Mouse (Mus musculus): ENCODE data around the gene Tmem229b. TPM values are rescaled to one million over a fixed set of nuclear protein-coding genes. Genes with fewer than 3 reads are reported as not detected.

Gene Tmem229b
- polyA plus RNA-seq, 1 experiment from 2014 or later = 66.7 TPM

- no peak overlapping the region for H3K4me3 ChIP-seq (replicated peaks; ENCODE audit: low read length)
- no peaks in the 10 kb centered on the region for H3K27me3 ChIP-seq (replicated peaks; ENCODE audit: control insufficient read depth, insufficient read depth, low read length)
- no peak overlapping the region for H3K4me2 ChIP-seq (ENCODE audit: low read length)
- no peak overlapping the region for H3K27ac ChIP-seq (ENCODE audit: low read length)
- no peaks in the 10 kb centered on the region for H3K4me1 ChIP-seq (replicated peaks; ENCODE audit: control insufficient read depth, insufficient read depth, low read length)
- ATAC-seq = no peak
- no peaks in the 10 kb centered on the region for H3K36me3 ChIP-seq (ENCODE audit: control insufficient read depth, insufficient read depth)
- H3K9me3 ChIP-seq (ENCODE audit: control insufficient read depth, low read length) = no peaks in the 10 kb centered on the region
- WGBS = 39% methylated on average over 4 of the region's 4 CpGs
- no peak overlapping the region for H3K9ac ChIP-seq (replicated peaks; ENCODE audit: low read depth, low read length)
These were observed 10.6 kb upstream of the Tmem229b start for GRCm38 (mm10) chr12:79017994-79018399.

DNA sequence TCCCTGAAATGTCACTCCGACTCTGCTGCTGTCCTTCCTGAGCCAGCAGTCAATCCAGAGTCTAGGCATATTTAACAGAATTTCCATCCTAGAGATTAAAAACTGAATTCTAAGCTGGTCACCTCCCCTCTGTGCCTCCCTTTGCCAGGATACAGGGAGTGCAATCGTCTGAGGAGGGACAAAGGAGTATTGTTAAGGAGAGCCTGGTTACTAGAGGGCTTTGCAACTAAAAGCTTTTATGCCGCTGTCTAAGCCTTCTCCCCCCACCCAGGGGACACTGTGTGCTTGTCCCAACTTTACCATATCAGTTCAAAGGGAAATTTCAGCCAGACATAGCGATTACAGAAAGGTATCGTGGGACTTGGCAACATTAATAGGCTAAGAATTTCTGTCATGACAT lies 8.7 kb upstream of the Tmem229b start:
- no peak overlapping the region for H3K9ac ChIP-seq (replicated peaks; ENCODE audit: low read depth, low read length)
- H3K36me3 ChIP-seq (ENCODE audit: control insufficient read depth, insufficient read depth) = no peaks in the 10 kb centered on the region
- H3K4me3 ChIP-seq (replicated peaks; ENCODE audit: low read length) = no peak overlapping the region
- ATAC-seq = peak; percentile 49; the same call in 1 of the 2 replicates
- H3K27me3 ChIP-seq (replicated peaks; ENCODE audit: control insufficient read depth, insufficient read depth, low read length) = no peaks in the 10 kb centered on the region
- H3K27ac ChIP-seq (ENCODE audit: low read length) = no peak overlapping the region
- no peaks in the 10 kb centered on the region for H3K9me3 ChIP-seq (ENCODE audit: control insufficient read depth, low read length)
- no peaks in the 10 kb centered on the region for H3K4me1 ChIP-seq (replicated peaks; ENCODE audit: control insufficient read depth, insufficient read depth, low read length)
- H3K4me2 ChIP-seq (ENCODE audit: low read length) = no peak overlapping the region
- WGBS = 5% methylated on average over 5 of the region's 5 CpGs

DNA sequence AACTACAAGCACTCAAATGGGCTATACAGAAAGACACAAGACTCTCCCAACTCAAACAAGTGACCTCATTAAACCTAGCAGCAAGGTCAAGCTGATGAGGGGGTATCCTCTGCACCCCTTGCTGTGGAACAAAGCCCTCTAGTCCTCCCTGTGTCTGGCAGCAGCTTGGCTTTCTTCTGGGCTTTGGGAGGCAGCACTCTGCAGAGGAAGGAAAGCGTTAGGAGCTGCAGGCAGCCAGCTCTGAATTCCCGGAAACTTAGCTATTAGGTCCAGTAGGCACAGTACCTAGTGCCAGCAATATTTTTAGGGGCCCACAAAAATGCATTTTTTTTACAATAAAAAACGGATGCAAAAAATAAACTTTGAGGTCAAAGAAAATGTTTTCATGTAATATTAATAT lies 3.1 kb upstream of the Tmem229b start:
- no peak overlapping the region for H3K9ac ChIP-seq (replicated peaks; ENCODE audit: low read depth, low read length)
- ATAC-seq = no peak
- no peak overlapping the region for H3K4me2 ChIP-seq (ENCODE audit: low read length)
- H3K36me3 ChIP-seq (ENCODE audit: control insufficient read depth, insufficient read depth) = no peaks in the 10 kb centered on the region
- H3K27me3 ChIP-seq (replicated peaks; ENCODE audit: control insufficient read depth, insufficient read depth, low read length) = no peaks in the 10 kb centered on the region
- no peaks in the 10 kb centered on the region for H3K9me3 ChIP-seq (ENCODE audit: control insufficient read depth, low read length)
- no peak overlapping the region for H3K27ac ChIP-seq (ENCODE audit: low read length)
- no peak overlapping the region for H3K4me3 ChIP-seq (replicated peaks; ENCODE audit: low read length)
- WGBS = 47% methylated on average over 3 of the region's 3 CpGs
- peaks cover 7% of the 10 kb centered on the region for H3K4me1 ChIP-seq (replicated peaks; ENCODE audit: control insufficient read depth, insufficient read depth, low read length)

DNA sequence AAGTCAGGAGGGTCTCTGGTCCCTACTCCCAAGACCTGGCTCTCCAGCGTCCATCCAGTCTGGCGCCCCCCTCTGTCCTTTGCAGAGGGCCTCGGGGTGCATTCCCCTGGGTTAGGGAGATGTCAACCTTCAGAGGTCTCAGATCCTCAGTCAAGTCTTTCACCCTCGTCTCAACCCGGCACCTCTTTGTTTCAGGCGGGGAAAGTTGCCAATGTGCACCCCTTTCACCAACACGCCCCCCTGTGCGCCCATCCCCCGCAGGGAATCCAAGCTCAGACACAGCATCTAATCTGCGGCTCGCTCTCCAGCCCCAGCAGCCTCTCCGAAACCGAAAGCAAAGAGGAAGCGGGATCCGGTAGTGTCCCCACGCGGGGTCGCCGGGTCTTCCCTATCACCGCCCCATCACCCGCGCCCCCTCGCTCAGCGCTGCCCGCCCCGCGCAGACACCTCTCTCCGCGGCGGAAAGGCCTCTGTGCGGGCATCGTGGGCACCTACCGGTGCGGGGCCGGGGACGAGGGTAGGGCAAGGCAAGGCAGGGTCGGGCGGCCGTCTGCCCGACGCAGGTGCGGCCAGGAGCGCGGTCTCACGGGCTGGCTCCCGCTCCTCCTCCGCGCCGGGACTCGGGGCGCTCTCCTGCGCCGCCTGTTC lies 825 bp downstream of the Tmem229b start:
- no peaks in the 10 kb centered on the region for H3K9me3 ChIP-seq (ENCODE audit: control insufficient read depth, low read length)
- WGBS = under 1% methylated on average over 51 of the region's 53 CpGs
- no peaks in the 10 kb centered on the region for H3K27me3 ChIP-seq (replicated peaks; ENCODE audit: control insufficient read depth, insufficient read depth, low read length)
- peak overlapping the region; percentile 82 for H3K4me3 ChIP-seq (replicated peaks; ENCODE audit: low read length)
- peaks cover 13% of the 10 kb centered on the region for H3K4me1 ChIP-seq (replicated peaks; ENCODE audit: control insufficient read depth, insufficient read depth, low read length)
- H3K36me3 ChIP-seq (ENCODE audit: control insufficient read depth, insufficient read depth) = no peaks in the 10 kb centered on the region
- H3K9ac ChIP-seq (replicated peaks; ENCODE audit: low read depth, low read length) = peak overlapping the region; percentile 90
- peak; percentile 79 for ATAC-seq
- peak overlapping the region; percentile 88 for H3K4me2 ChIP-seq (ENCODE audit: low read length)
- H3K27ac ChIP-seq (ENCODE audit: low read length) = peak overlapping the region; percentile 84

DNA sequence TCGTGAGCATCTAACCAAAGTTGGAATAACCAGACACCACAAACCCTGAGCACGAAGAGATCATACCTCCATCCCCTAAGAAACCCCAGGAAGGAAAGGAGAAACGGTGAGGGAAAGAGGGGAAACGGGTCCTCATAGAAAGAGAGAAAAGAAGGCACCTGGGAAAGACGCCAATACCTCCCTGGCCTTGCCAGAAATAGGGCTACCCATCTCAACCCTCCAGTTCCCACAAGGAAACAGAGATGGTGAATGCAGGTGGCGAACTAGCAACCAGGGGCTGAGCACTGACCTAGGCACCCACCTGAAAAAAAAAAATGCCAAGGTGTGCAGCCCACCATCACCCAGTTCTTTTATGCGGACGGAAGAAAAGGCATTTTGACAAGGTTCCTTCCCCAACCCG lies 1.4 kb downstream of the Tmem229b start:
- H3K9ac ChIP-seq (replicated peaks; ENCODE audit: low read depth, low read length) = peak overlapping the region; percentile 90
- H3K36me3 ChIP-seq (ENCODE audit: control insufficient read depth, insufficient read depth) = no peaks in the 10 kb centered on the region
- peak overlapping the region; percentile 88 for H3K4me2 ChIP-seq (ENCODE audit: low read length)
- no peak overlapping the region for H3K27ac ChIP-seq (ENCODE audit: low read length)
- H3K4me3 ChIP-seq (replicated peaks; ENCODE audit: low read length) = peak overlapping the region; percentile 82
- ATAC-seq = no peak
- 25% methylated on average over 9 of the region's 9 CpGs for WGBS
- peaks cover 13% of the 10 kb centered on the region for H3K4me1 ChIP-seq (replicated peaks; ENCODE audit: control insufficient read depth, insufficient read depth, low read length)
- no peaks in the 10 kb centered on the region for H3K9me3 ChIP-seq (ENCODE audit: control insufficient read depth, low read length)
- no peaks in the 10 kb centered on the region for H3K27me3 ChIP-seq (replicated peaks; ENCODE audit: control insufficient read depth, insufficient read depth, low read length)

GRCm38 (mm10) chr12:79005456-79005855 lies 2.0 kb downstream of the Tmem229b start:
- no peaks in the 10 kb centered on the region for H3K36me3 ChIP-seq (ENCODE audit: control insufficient read depth, insufficient read depth)
- no peaks in the 10 kb centered on the region for H3K9me3 ChIP-seq (ENCODE audit: control insufficient read depth, low read length)
- peaks cover 13% of the 10 kb centered on the region for H3K4me1 ChIP-seq (replicated peaks; ENCODE audit: control insufficient read depth, insufficient read depth, low read length)
- H3K27ac ChIP-seq (ENCODE audit: low read length) = no peak overlapping the region
- H3K27me3 ChIP-seq (replicated peaks; ENCODE audit: control insufficient read depth, insufficient read depth, low read length) = no peaks in the 10 kb centered on the region
- no peak for ATAC-seq
- 89% methylated on average over 5 of the region's 5 CpGs for WGBS
- peak overlapping the region; percentile 82; the same call in 1 of the 2 replicates for H3K4me3 ChIP-seq (replicated peaks; ENCODE audit: low read length)
- 0 out of 2 replicates have a peak overlapping the region, but pooled peaks have one; percentile 0 for H3K9ac ChIP-seq (replicated peaks; ENCODE audit: low read depth, low read length)
- H3K4me2 ChIP-seq (ENCODE audit: low read length) = peak overlapping the region; percentile 88

- no peaks in the 10 kb centered on the region for H3K9me3 ChIP-seq (ENCODE audit: control insufficient read depth, low read length)
- no peak overlapping the region for H3K27ac ChIP-seq (ENCODE audit: low read length)
- peaks cover 13% of the 10 kb centered on the region for H3K4me1 ChIP-seq (replicated peaks; ENCODE audit: control insufficient read depth, insufficient read depth, low read length)
- H3K9ac ChIP-seq (replicated peaks; ENCODE audit: low read depth, low read length) = no peak overlapping the region
- no peak overlapping the region for H3K4me2 ChIP-seq (ENCODE audit: low read length)
- no peaks in the 10 kb centered on the region for H3K36me3 ChIP-seq (ENCODE audit: control insufficient read depth, insufficient read depth)
- no peak for ATAC-seq
- H3K27me3 ChIP-seq (replicated peaks; ENCODE audit: control insufficient read depth, insufficient read depth, low read length) = no peaks in the 10 kb centered on the region
- H3K4me3 ChIP-seq (replicated peaks; ENCODE audit: low read length) = no peak overlapping the region
- WGBS = 90% methylated on average over 3 of the region's 3 CpGs
These were observed 4.4 kb downstream of the Tmem229b start for GRCm38 (mm10) chr12:79002978-79003377.

DNA sequence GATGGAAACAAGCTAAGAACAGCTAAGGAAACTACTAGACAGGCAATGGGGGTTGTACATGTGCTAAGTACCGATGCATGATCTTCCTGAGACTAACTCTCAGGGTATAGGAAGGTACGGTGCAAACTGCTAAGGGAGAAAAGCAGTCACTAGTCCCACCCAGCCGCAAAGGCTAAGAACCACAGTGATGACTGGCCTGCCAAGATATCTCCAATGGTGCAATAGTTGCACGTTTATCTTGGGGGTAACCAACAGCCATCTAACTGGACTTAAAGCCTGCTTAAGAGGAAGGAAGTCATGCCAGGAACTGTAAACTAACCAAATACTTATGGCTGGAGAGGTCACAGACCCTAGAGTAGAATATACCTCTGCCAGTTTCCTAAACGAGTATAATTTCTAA lies 5.0 kb downstream of the Tmem229b start:
- ATAC-seq = no peak
- no peak overlapping the region for H3K4me3 ChIP-seq (replicated peaks; ENCODE audit: low read length)
- H3K27me3 ChIP-seq (replicated peaks; ENCODE audit: control insufficient read depth, insufficient read depth, low read length) = no peaks in the 10 kb centered on the region
- no peaks in the 10 kb centered on the region for H3K36me3 ChIP-seq (ENCODE audit: control insufficient read depth, insufficient read depth)
- no peak overlapping the region for H3K27ac ChIP-seq (ENCODE audit: low read length)
- H3K9me3 ChIP-seq (ENCODE audit: control insufficient read depth, low read length) = no peaks in the 10 kb centered on the region
- WGBS = 98% methylated on average over 5 of the region's 5 CpGs
- H3K4me2 ChIP-seq (ENCODE audit: low read length) = no peak overlapping the region
- H3K4me1 ChIP-seq (replicated peaks; ENCODE audit: control insufficient read depth, insufficient read depth, low read length) = peaks cover 10% of the 10 kb centered on the region
- no peak overlapping the region for H3K9ac ChIP-seq (replicated peaks; ENCODE audit: low read depth, low read length)

DNA sequence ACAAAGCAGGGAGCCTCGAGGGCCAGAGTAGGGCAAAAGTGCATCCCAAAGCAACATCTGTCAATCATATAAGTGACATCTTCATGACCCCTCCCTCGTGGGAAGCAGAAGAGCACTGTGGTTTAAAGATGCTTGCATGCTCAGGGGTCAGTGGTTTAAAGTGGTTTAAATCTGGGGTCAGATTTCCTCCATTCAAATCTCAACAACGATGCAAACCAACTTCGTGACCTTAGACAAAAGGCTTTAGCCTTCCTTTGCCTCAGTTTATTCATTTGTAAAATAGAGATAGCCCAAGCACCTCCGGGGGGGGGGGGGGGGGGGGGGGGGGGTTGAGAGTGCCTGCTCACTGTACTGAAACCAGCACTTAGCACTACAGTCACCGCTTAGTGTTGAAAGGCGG lies 10.7 kb downstream of the Tmem229b start:
- H3K9me3 ChIP-seq (ENCODE audit: control insufficient read depth, low read length) = no peaks in the 10 kb centered on the region
- no peak for ATAC-seq
- H3K4me1 ChIP-seq (replicated peaks; ENCODE audit: control insufficient read depth, insufficient read depth, low read length) = no peaks in the 10 kb centered on the region
- H3K27me3 ChIP-seq (replicated peaks; ENCODE audit: control insufficient read depth, insufficient read depth, low read length) = no peaks in the 10 kb centered on the region
- no peak overlapping the region for H3K4me2 ChIP-seq (ENCODE audit: low read length)
- no peaks in the 10 kb centered on the region for H3K36me3 ChIP-seq (ENCODE audit: control insufficient read depth, insufficient read depth)
- H3K9ac ChIP-seq (replicated peaks; ENCODE audit: low read depth, low read length) = no peak overlapping the region
- H3K4me3 ChIP-seq (replicated peaks; ENCODE audit: low read length) = no peak overlapping the region
- WGBS = 19% methylated on average over 6 of the region's 7 CpGs
- no peak overlapping the region for H3K27ac ChIP-seq (ENCODE audit: low read length)

GRCm38 (mm10) chr12:78996271-78996670 lies 11.2 kb downstream of the Tmem229b start:
- Histone ChIP-seq H3K9ac (replicated peaks; ENCODE audit: low read depth, low read length) (no peak overlapping the region), H3K4me3 (replicated peaks; ENCODE audit: low read length) (no peak overlapping the region), H3K27me3 (replicated peaks; ENCODE audit: control insufficient read depth, insufficient read depth, low read length) (no peaks in the 10 kb centered on the region), H3K4me1 (replicated peaks; ENCODE audit: control insufficient read depth, insufficient read depth, low read length) (no peaks in the 10 kb centered on the region), H3K27ac (ENCODE audit: low read length) (no peak overlapping the region), H3K9me3 (ENCODE audit: control insufficient read depth, low read length) (no peaks in the 10 kb centered on the region), H3K4me2 (ENCODE audit: low read length) (no peak overlapping the region), H3K36me3 (ENCODE audit: control insufficient read depth, insufficient read depth) (no peaks in the 10 kb centered on the region)
- no peak for ATAC-seq
- 77% methylated on average over 4 of the region's 4 CpGs for WGBS

Data from forebrain, embryonic 16.5 days (tissue).